In genomic region chr8:13104691-13105086, GRCm38 (mm10) we compare ENCODE assay signal across 1 mouse cellular context.
TF ChIP-seq lines count a peak whose summit lies in the region.

No protein-coding gene starts in this region.

TF ChIP-seq in CH12.LX, 34 proteins besides CTCF, POLR2A, EP300 and RAD21 (continued from another document):
- TF ChIP-seq CHD1 (IDR thresholded peaks at IDR 0.05; ENCODE audit: low read depth, low read length) (no peak), BHLHE40 (IDR thresholded peaks at IDR 0.05; ENCODE audit: low read depth, low read length) (peak; percentile 9; the same call in 1 of the 2 replicates), IRF4 (IDR thresholded peaks at IDR 0.05; ENCODE audit: low read depth, low read length) (peak; percentile 71; the same call in 1 of the 2 replicates), ETS1 (conservative IDR thresholded peaks at IDR 0.05; ENCODE audit: low read depth, low read length) (peak; percentile 25; the same call in 1 of the 2 replicates), MXI1 (IDR thresholded peaks at IDR 0.05; ENCODE audit: low read depth, low read length) (peak; percentile 74), USF1 (IDR thresholded peaks at IDR 0.05; ENCODE audit: low read depth, low read length) (no peak), TBP (conservative IDR thresholded peaks at IDR 0.05; ENCODE audit: low read depth, low read length) (0 out of 2 replicates have a peak, but pooled peaks have one; percentile 48), ZKSCAN1 (IDR thresholded peaks at IDR 0.05; ENCODE audit: borderline replicate concordance, low read depth, low read length) (no peak), SIN3A (IDR thresholded peaks at IDR 0.05; ENCODE audit: low read length) (peak; percentile 86), POLR2AphosphoS2 (IDR thresholded peaks at IDR 0.05; ENCODE audit: low read depth, low read length) (no peak), TCF12 (IDR thresholded peaks at IDR 0.05; ENCODE audit: low read depth, low read length) (peak; percentile 90), NRF1 (IDR thresholded peaks at IDR 0.05; ENCODE audit: low read depth, low read length) (peak; percentile 49; the same call in 1 of the 2 replicates), ZNF384 (IDR thresholded peaks at IDR 0.05; ENCODE audit: low read depth, low read length) (no peak), E2F4 (IDR thresholded peaks at IDR 0.05; ENCODE audit: insufficient replicate concordance, low read depth, low read length) (no peak), MEF2A (IDR thresholded peaks at IDR 0.05; ENCODE audit: borderline replicate concordance, low read depth, low read length) (peak; percentile 72), MAFK (IDR thresholded peaks at IDR 0.05; ENCODE audit: insufficient replicate concordance, low read length) (no peak), MAZ (IDR thresholded peaks at IDR 0.05; ENCODE audit: low read depth, low read length) (peak; percentile 71; the same call in 1 of the 2 replicates), RCOR1 (conservative IDR thresholded peaks at IDR 0.05; ENCODE audit: low read depth, low read length) (no peak), USF2 (conservative IDR thresholded peaks at IDR 0.05; ENCODE audit: low read depth, low read length) (no peak), UBTF (IDR thresholded peaks at IDR 0.05; ENCODE audit: low read depth, low read length) (peak; percentile 95), GABPA (IDR thresholded peaks at IDR 0.05; ENCODE audit: insufficient replicate concordance, low read depth, low read length) (peak; percentile 18; the same call in 1 of the 2 replicates), HCFC1 (IDR thresholded peaks at IDR 0.05; ENCODE audit: low read depth, low read length) (peak; percentile 95), KAT2A (IDR thresholded peaks at IDR 0.05; ENCODE audit: insufficient replicate concordance, low read length) (peak; percentile 82; the same call in 1 of the 2 replicates), JUND (conservative IDR thresholded peaks at IDR 0.05; ENCODE audit: low read depth, low read length) (no peak), PAX5 (IDR thresholded peaks at IDR 0.05; ENCODE audit: low read length) (no peak)
